Mouse (Mus musculus): ENCODE data around the gene Zfyve21.

GRCm38 (mm10) chr12:111833457-111833856 is 19.5 kb downstream of the Zfyve21 start:
- no peak for TF ChIP-seq POLR2A (IDR thresholded peaks at IDR 0.05; ENCODE audit: extremely low read depth, insufficient read depth, low read length)
- no peak for TF ChIP-seq CTCF (IDR thresholded peaks at IDR 0.05; ENCODE audit: low read depth, low read length)

Measured in liver, adult 2 months (tissue).